Mouse (Mus musculus): ENCODE measurements at regions not wholly inside any gene's neighbourhood (a gene's known extent, or its start where the extent isn't known, plus 50 kb on each side); places are given as distances from the start of the nearest gene placed in this dataset.

DNA sequence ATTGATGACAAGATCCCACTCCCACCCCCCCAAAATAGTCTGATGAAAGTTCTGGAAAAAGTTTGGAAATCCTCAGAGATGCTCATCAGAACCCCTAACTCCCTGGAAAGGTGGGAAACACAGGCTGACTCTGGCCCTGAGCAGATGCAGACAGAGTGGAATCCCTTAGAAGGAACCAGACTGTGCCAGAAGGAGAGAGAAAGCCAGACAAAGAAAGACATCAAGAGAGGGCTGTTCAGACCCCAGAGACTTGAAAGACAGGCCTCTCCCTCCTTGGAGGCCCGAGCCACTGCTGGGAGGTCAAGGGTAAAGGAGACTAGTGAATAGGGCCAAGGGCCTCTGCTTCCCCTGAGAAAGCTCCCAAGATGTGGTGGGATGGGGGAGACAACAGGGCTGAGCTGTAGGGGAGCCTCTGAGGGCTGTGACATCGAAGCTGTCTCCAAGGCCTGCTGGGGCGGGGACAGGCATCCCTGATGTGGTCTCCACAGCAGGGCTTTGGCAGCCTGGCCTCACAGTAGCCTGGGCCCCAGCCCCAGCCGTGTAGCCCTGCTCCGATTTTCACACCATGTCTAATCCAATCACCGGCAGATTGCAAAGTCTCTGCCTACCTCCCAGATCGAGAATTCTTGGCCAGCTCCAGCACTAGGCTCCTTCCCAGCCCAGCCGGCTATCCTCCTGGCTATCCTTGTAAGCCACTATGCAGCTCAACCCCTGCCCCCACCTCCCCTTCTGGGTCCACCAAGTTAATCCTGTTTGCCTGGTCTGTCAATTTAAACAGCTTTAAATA lies 83.5 kb upstream of the Parp11 start:
- Histone ChIP-seq H3K27ac (no peak overlapping the region), H3K4me3 (ENCODE audit: inconsistent target) (no peak overlapping the region), H3K36me3 (ENCODE audit: inconsistent target) (no peaks in the 10 kb centered on the region), H3K79me2 (ENCODE audit: inconsistent target) (no peaks in the 10 kb centered on the region)
- 90% methylated on average over 8 of the region's 8 CpGs for WGBS (ENCODE audit: missing documents)

DNA sequence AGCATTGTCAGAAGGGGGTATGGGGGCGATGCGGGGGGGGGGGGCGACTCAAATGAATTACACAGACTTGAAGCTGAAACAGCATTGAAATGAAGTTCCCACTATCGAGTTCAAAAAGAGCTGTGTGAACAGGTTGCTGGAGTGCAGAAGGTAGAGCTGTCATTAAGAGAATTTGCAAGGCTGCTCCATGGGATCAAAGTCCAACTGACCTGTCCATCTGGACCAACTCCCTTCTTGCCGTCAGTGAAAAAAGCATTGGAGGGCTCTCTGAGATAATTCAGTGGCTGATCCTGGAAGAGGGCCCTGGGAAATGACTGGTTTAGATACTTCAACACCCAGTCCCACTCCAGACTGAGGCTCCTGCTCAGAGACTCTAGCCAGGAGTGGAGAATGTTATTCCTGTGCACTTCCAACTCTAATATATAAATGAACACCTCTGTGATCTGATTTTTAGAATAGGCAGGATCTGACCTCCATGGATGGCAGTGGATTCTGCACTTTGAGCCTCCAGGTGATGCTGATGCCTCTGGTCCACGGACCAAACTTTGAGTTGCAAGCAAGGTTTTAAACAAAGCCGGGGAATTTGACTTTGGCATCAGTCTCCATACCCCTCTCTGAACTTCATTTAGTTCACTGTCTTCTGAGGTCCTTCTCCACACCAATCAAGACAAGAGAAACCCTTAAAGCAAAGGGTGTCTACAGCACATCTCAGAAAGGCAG lies 82.6 kb upstream of the Parp11 start:
- H3K36me3 ChIP-seq (ENCODE audit: inconsistent target) = no peaks in the 10 kb centered on the region
- H3K79me2 ChIP-seq (ENCODE audit: inconsistent target) = no peaks in the 10 kb centered on the region
- no peak overlapping the region for H3K4me3 ChIP-seq (ENCODE audit: inconsistent target)
- WGBS (ENCODE audit: missing documents) = 96% methylated on average over 6 of the region's 7 CpGs
- H3K27ac ChIP-seq = no peak overlapping the region

GRCm38 (mm10) chr6:127364591-127365187 lies 82.0 kb upstream of the Parp11 start:
- H3K79me2 ChIP-seq (ENCODE audit: inconsistent target) = no peaks in the 10 kb centered on the region
- H3K27ac ChIP-seq = no peak overlapping the region
- 90% methylated on average over 5 of the region's 5 CpGs for WGBS (ENCODE audit: missing documents)

GRCm38 (mm10) chr6:127365246-127365645 lies 81.4 kb upstream of the Parp11 start:
- H3K27ac ChIP-seq = no peak overlapping the region
- no peaks in the 10 kb centered on the region for H3K36me3 ChIP-seq (ENCODE audit: inconsistent target)
- WGBS (ENCODE audit: missing documents) = 85% methylated on average over 7 of the region's 7 CpGs
- H3K79me2 ChIP-seq (ENCODE audit: inconsistent target) = no peaks in the 10 kb centered on the region
- no peak overlapping the region for H3K4me3 ChIP-seq (ENCODE audit: inconsistent target)

More at GRCm38 (mm10) chr6:127364591-127365187, 82.0 kb upstream of the Parp11 start:
- H3K4me3 ChIP-seq (ENCODE audit: inconsistent target) = no peak overlapping the region
- no peaks in the 10 kb centered on the region for H3K36me3 ChIP-seq (ENCODE audit: inconsistent target)

GRCm38 (mm10) chr6:127365651-127366050 lies 81.0 kb upstream of the Parp11 start:
- H3K27ac ChIP-seq = no peak overlapping the region
- H3K36me3 ChIP-seq (ENCODE audit: inconsistent target) = no peaks in the 10 kb centered on the region
- no peaks in the 10 kb centered on the region for H3K79me2 ChIP-seq (ENCODE audit: inconsistent target)
- 85% methylated on average over 2 of the region's 2 CpGs for WGBS (ENCODE audit: missing documents)
- H3K4me3 ChIP-seq (ENCODE audit: inconsistent target) = no peak overlapping the region

GRCm38 (mm10) chr6:127373052-127373451 lies 73.6 kb upstream of the Parp11 start:
- 76% methylated on average over 3 of the region's 5 CpGs for WGBS (ENCODE audit: missing documents)
- no peak overlapping the region for H3K27ac ChIP-seq

GRCm38 (mm10) chr6:127373797-127374463 lies 72.7 kb upstream of the Parp11 start:
- H3K79me2 ChIP-seq (ENCODE audit: inconsistent target) = no peaks in the 10 kb centered on the region
- no peak overlapping the region for H3K27ac ChIP-seq
- no peak overlapping the region for H3K4me3 ChIP-seq (ENCODE audit: inconsistent target)
- WGBS (ENCODE audit: missing documents) = 90% methylated on average over 13 of the region's 13 CpGs
- no peaks in the 10 kb centered on the region for H3K36me3 ChIP-seq (ENCODE audit: inconsistent target)

More at GRCm38 (mm10) chr6:127373052-127373451, 73.6 kb upstream of the Parp11 start:
- Histone ChIP-seq H3K36me3 (ENCODE audit: inconsistent target) (no peaks in the 10 kb centered on the region), H3K79me2 (ENCODE audit: inconsistent target) (no peaks in the 10 kb centered on the region), H3K4me3 (ENCODE audit: inconsistent target) (no peak overlapping the region)

- WGBS (ENCODE audit: missing documents) = 43% methylated on average over 12 of the region's 12 CpGs
- Histone ChIP-seq H3K27ac (no peak overlapping the region), H3K4me3 (ENCODE audit: inconsistent target) (no peak overlapping the region), H3K79me2 (ENCODE audit: inconsistent target) (no peaks in the 10 kb centered on the region), H3K36me3 (ENCODE audit: inconsistent target) (no peaks in the 10 kb centered on the region)
These were observed 72.0 kb upstream of the Parp11 start for GRCm38 (mm10) chr6:127374464-127375143.

- Histone ChIP-seq H3K4me3 (ENCODE audit: inconsistent target) (no peak overlapping the region), H3K36me3 (ENCODE audit: inconsistent target) (no peaks in the 10 kb centered on the region), H3K27ac (no peak overlapping the region), H3K79me2 (ENCODE audit: inconsistent target) (no peaks in the 10 kb centered on the region)
- WGBS (ENCODE audit: missing documents) = 82% methylated on average over 2 of the region's 2 CpGs
These were observed 71.5 kb upstream of the Parp11 start for GRCm38 (mm10) chr6:127375144-127375529.

GRCm38 (mm10) chr6:127375711-127376199 lies 70.9 kb upstream of the Parp11 start:
- H3K27ac ChIP-seq = no peak overlapping the region
- H3K79me2 ChIP-seq (ENCODE audit: inconsistent target) = no peaks in the 10 kb centered on the region
- H3K4me3 ChIP-seq (ENCODE audit: inconsistent target) = no peak overlapping the region
- WGBS (ENCODE audit: missing documents) = 71% methylated on average over 8 of the region's 8 CpGs
- H3K36me3 ChIP-seq (ENCODE audit: inconsistent target) = no peaks in the 10 kb centered on the region

DNA sequence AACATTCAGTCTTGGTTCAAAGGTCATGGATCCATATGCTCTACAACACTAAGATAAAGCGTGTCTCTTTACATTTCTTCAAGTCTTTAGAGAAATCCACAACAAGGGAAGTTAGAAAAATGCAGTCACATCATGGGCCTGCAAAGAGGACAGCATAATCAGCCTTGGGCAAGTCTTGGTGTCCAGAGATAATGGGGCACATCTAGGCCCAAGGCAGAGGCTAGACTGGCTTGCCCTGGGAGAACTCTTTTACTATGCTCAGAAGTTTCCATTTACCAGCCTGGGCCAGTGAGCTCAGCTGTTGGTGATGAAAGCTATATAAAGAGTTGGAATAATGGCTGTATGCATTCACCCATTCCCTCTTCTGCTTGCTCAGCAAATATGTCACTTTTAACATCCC lies 67.9 kb upstream of the Parp11 start:
- Histone ChIP-seq H3K36me3 (ENCODE audit: inconsistent target) (no peaks in the 10 kb centered on the region), H3K27ac (no peak overlapping the region), H3K4me3 (ENCODE audit: inconsistent target) (no peak overlapping the region), H3K79me2 (ENCODE audit: inconsistent target) (no peaks in the 10 kb centered on the region)
- WGBS (ENCODE audit: missing documents) = 90% methylated on average over 1 of the region's 1 CpGs

GRCm38 (mm10) chr6:127379511-127379910 lies 67.1 kb upstream of the Parp11 start:
- Histone ChIP-seq H3K27ac (no peak overlapping the region), H3K36me3 (ENCODE audit: inconsistent target) (no peaks in the 10 kb centered on the region), H3K79me2 (ENCODE audit: inconsistent target) (no peaks in the 10 kb centered on the region), H3K4me3 (ENCODE audit: inconsistent target) (no peak overlapping the region)
- WGBS (ENCODE audit: missing documents) = 9% methylated on average over 4 of the region's 4 CpGs

GRCm38 (mm10) chr6:127381148-127381888 lies 65.3 kb upstream of the Parp11 start:
- Histone ChIP-seq H3K36me3 (ENCODE audit: inconsistent target) (no peaks in the 10 kb centered on the region), H3K79me2 (ENCODE audit: inconsistent target) (no peaks in the 10 kb centered on the region), H3K27ac (no peak overlapping the region), H3K4me3 (ENCODE audit: inconsistent target) (no peak overlapping the region)
- WGBS (ENCODE audit: missing documents) = 84% methylated on average over 2 of the region's 2 CpGs

Data from macrophage (primary cell).